Mouse (Mus musculus): ENCODE results near the gene Cyb561d2. TPM values are rescaled to one million over a fixed set of nuclear protein-coding genes. Genes with fewer than 3 reads are reported as not detected.
A peak's percentile ranks its signal among the peaks of the same experiment; 100 is the strongest.

Cyb561d2 gene
- polyA plus RNA-seq, 1 experiment from 2014 or later: 39.2 TPM

DNA sequence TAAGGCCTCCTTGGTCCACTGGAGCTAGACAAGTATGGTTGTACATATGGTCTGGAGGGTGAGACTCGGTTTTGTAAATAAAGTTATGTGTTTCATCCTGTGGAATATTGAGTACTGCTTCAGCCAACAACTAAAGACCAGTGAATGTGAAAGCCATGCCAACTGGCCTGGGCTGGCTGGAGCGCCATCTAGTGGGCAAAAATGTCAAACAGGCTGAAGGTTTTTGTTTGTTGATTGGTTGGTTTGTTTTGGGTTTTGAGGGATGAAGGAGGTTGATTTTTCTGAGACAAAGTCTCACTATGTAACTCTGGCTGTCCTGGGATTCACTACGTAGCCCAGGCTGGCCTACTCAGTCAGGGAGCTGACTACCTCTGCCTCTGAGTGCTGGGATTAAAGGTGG lies 3.6 kb upstream of the Cyb561d2 start:
- WGBS: 7% methylated on average over 3 of the region's 3 CpGs
- Histone ChIP-seq H3K4me2 (ENCODE audit: low read depth, low read length) (no peak overlapping the region), H3K9me3 (ENCODE audit: control insufficient read depth, low read length) (no peaks in the 10 kb centered on the region), H3K36me3 (ENCODE audit: control insufficient read depth, insufficient read depth, low read length) (peaks cover 3% of the 10 kb centered on the region; the same call in 1 of the 2 replicates), H3K27me3 (replicated peaks; ENCODE audit: control insufficient read depth, insufficient read depth, low read length) (no peaks in the 10 kb centered on the region), H3K9ac (ENCODE audit: low read depth, low read length) (no peak overlapping the region), H3K4me1 (ENCODE audit: control insufficient read depth, insufficient read depth, low read length) (peaks cover 30% of the 10 kb centered on the region), H3K4me3 (ENCODE audit: low read length) (no peak overlapping the region), H3K27ac (ENCODE audit: low read length) (no peak overlapping the region)
- no peak for ATAC-seq

- H3K36me3 ChIP-seq (ENCODE audit: control insufficient read depth, insufficient read depth, low read length): peaks cover 3% of the 10 kb centered on the region; the same call in 1 of the 2 replicates
- WGBS: 88% methylated on average over 10 of the region's 10 CpGs
- H3K27me3 ChIP-seq (replicated peaks; ENCODE audit: control insufficient read depth, insufficient read depth, low read length): no peaks in the 10 kb centered on the region
- no peak overlapping the region for H3K27ac ChIP-seq (ENCODE audit: low read length)
- no peak overlapping the region for H3K9ac ChIP-seq (ENCODE audit: low read depth, low read length)
- H3K4me1 ChIP-seq (ENCODE audit: control insufficient read depth, insufficient read depth, low read length): peaks cover 28% of the 10 kb centered on the region
- no peak for ATAC-seq
- no peak overlapping the region for H3K4me3 ChIP-seq (ENCODE audit: low read length)
- no peak overlapping the region for H3K4me2 ChIP-seq (ENCODE audit: low read depth, low read length)
- no peaks in the 10 kb centered on the region for H3K9me3 ChIP-seq (ENCODE audit: control insufficient read depth, low read length)
Measured at GRCm38 (mm10) chr9:107545199-107545598, 3.2 kb upstream of the Cyb561d2 start.

DNA sequence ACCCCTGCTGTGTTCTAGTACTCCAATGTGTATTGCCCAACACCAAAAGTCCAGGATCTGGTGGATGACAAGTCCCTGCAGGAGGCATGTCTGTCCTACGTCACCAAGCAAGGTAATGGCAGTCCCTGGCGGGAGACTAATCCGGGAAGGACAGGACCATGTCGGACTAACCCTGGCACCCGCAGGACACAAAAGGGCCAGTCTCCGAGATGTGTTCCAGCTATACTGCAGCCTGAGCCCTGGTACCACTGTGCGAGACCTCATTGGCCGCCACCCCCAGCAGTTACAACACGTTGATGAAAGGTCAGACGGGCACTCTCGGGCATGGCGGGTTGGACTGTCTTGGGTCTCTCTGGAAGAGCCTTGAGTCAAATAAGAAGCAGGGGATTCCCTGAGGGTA lies 2.7 kb upstream of the Cyb561d2 start:
- Histone ChIP-seq H3K36me3 (ENCODE audit: control insufficient read depth, insufficient read depth, low read length) (peaks cover 7% of the 10 kb centered on the region), H3K9me3 (ENCODE audit: control insufficient read depth, low read length) (no peaks in the 10 kb centered on the region), H3K27ac (ENCODE audit: low read length) (no peak overlapping the region), H3K9ac (ENCODE audit: low read depth, low read length) (no peak overlapping the region), H3K27me3 (replicated peaks; ENCODE audit: control insufficient read depth, insufficient read depth, low read length) (no peaks in the 10 kb centered on the region), H3K4me3 (ENCODE audit: low read length) (no peak overlapping the region), H3K4me1 (ENCODE audit: control insufficient read depth, insufficient read depth, low read length) (peaks cover 28% of the 10 kb centered on the region), H3K4me2 (ENCODE audit: low read depth, low read length) (no peak overlapping the region)
- 93% methylated on average over 12 of the region's 12 CpGs for WGBS
- ATAC-seq: no peak

DNA sequence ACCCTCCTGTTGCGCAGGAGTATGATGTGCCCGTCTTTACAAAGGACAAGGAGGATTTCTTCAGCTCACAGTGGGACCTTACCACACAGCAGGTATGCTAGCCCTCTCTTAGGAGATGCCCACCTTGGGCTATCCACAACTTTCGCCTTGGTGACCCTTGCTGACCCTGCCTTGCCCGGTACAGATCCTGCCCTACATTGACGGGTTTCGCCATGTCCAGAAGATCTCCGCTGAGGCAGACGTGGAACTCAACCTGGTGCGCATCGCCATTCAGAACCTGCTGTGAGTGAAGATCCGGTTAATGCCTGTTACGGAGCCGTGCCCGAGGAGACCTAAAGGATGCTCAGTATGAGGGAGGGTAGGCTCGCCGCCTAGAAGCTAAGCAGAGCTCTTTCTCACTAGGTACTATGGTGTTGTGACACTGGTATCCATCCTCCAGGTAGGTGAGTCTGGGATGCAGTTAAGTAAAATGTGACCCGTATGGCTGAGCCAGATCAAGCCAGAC lies 2.3 kb upstream of the Cyb561d2 start:
- no peak overlapping the region for H3K27ac ChIP-seq (ENCODE audit: low read length)
- WGBS: 95% methylated on average over 17 of the region's 17 CpGs
- H3K4me1 ChIP-seq (ENCODE audit: control insufficient read depth, insufficient read depth, low read length): peaks cover 28% of the 10 kb centered on the region
- no peaks in the 10 kb centered on the region for H3K9me3 ChIP-seq (ENCODE audit: control insufficient read depth, low read length)
- H3K9ac ChIP-seq (ENCODE audit: low read depth, low read length): no peak overlapping the region
- peaks cover 9% of the 10 kb centered on the region for H3K36me3 ChIP-seq (ENCODE audit: control insufficient read depth, insufficient read depth, low read length)
- no peak overlapping the region for H3K4me2 ChIP-seq (ENCODE audit: low read depth, low read length)
- ATAC-seq: no peak
- H3K4me3 ChIP-seq (ENCODE audit: low read length): no peak overlapping the region
- no peaks in the 10 kb centered on the region for H3K27me3 ChIP-seq (replicated peaks; ENCODE audit: control insufficient read depth, insufficient read depth, low read length)

DNA sequence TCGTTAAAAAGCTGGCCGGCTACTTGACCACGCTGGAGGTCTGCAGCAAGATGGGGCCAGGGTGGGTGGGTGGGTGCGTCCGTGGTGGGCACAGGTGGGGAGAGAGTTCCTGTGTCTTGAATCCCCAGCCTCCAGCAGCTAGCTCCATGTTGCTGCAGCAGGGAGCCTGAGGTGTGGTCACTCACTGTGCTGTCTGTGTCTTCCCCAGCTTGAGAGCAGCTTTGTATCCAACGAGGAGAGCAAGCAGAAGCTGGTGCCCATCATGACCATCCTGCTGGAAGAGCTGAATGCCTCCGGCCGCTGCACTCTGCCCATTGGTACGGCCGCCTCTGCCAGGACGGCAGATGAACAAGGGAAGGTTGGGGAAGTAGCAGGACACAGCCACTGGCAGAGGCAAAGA lies 1.3 kb upstream of the Cyb561d2 start:
- 0 out of 2 replicates have a peak overlapping the region, but pooled peaks have one; percentile 70 for H3K4me2 ChIP-seq (ENCODE audit: low read depth, low read length)
- 89% methylated on average over 11 of the region's 11 CpGs for WGBS
- H3K4me1 ChIP-seq (ENCODE audit: control insufficient read depth, insufficient read depth, low read length): peaks cover 28% of the 10 kb centered on the region
- no peak for ATAC-seq
- no peak overlapping the region for H3K9ac ChIP-seq (ENCODE audit: low read depth, low read length)
- H3K27ac ChIP-seq (ENCODE audit: low read length): no peak overlapping the region
- H3K27me3 ChIP-seq (replicated peaks; ENCODE audit: control insufficient read depth, insufficient read depth, low read length): no peaks in the 10 kb centered on the region
- H3K36me3 ChIP-seq (ENCODE audit: control insufficient read depth, insufficient read depth, low read length): peaks cover 17% of the 10 kb centered on the region
- H3K4me3 ChIP-seq (ENCODE audit: low read length): no peak overlapping the region
- H3K9me3 ChIP-seq (ENCODE audit: control insufficient read depth, low read length): no peaks in the 10 kb centered on the region

DNA sequence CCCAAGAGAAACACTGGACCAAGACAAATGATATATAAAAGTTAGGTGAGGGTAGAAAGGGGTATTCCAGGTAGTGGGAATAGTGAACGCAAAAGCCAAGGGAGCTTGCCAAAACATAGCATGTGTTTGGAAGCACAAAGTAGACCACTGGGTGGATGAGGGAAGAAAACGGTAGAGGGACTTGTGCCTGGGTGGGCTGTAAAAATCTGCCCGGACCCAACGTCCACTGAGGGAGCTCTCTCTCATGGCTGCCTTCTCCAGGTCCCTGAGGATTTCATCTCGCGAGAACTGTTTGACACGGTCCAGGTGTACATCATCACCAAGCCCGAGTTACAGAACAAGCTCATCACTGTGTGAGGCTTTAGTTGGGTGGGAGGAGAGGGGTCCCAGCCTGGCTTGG lies 728 bp upstream of the Cyb561d2 start:
- no peak overlapping the region for H3K27ac ChIP-seq (ENCODE audit: low read length)
- no peaks in the 10 kb centered on the region for H3K9me3 ChIP-seq (ENCODE audit: control insufficient read depth, low read length)
- peaks cover 19% of the 10 kb centered on the region for H3K36me3 ChIP-seq (ENCODE audit: control insufficient read depth, insufficient read depth, low read length)
- peak overlapping the region; percentile 60 for H3K9ac ChIP-seq (ENCODE audit: low read depth, low read length)
- peak overlapping the region; percentile 70 for H3K4me2 ChIP-seq (ENCODE audit: low read depth, low read length)
- no peaks in the 10 kb centered on the region for H3K27me3 ChIP-seq (replicated peaks; ENCODE audit: control insufficient read depth, insufficient read depth, low read length)
- peaks cover 28% of the 10 kb centered on the region for H3K4me1 ChIP-seq (ENCODE audit: control insufficient read depth, insufficient read depth, low read length)
- 27% methylated on average over 8 of the region's 8 CpGs for WGBS
- ATAC-seq: no peak
- H3K4me3 ChIP-seq (ENCODE audit: low read length): peak overlapping the region; percentile 70

DNA sequence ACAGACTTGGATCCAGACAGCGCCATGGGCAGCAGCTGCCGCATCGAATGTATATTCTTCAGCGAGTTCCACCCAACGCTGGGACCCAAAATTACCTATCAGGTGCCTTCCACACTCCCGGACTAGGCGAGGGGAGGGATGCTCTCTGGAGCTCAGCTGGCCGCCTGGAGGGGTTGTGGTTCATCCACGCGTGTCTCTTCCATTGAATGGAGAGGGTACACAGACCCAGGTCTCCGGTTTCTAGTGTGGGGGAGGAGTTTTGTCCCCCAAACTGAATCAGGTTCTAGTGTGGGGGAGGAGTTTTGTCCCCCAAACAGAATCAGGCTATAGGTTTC lies 326 bp upstream of the Cyb561d2 start:
- Histone ChIP-seq H3K9ac (ENCODE audit: low read depth, low read length) (peak overlapping the region; percentile 60), H3K9me3 (ENCODE audit: control insufficient read depth, low read length) (no peaks in the 10 kb centered on the region), H3K27me3 (replicated peaks; ENCODE audit: control insufficient read depth, insufficient read depth, low read length) (no peaks in the 10 kb centered on the region), H3K4me2 (ENCODE audit: low read depth, low read length) (peak overlapping the region; percentile 70), H3K36me3 (ENCODE audit: control insufficient read depth, insufficient read depth, low read length) (peaks cover 21% of the 10 kb centered on the region), H3K4me1 (ENCODE audit: control insufficient read depth, insufficient read depth, low read length) (peaks cover 25% of the 10 kb centered on the region), H3K27ac (ENCODE audit: low read length) (no peak overlapping the region), H3K4me3 (ENCODE audit: low read length) (peak overlapping the region; percentile 70)
- peak; percentile 16 for ATAC-seq
- WGBS: under 1% methylated on average over 11 of the region's 11 CpGs

GRCm38 (mm10) chr9:107541005-107541404 lies 988 bp downstream of the Cyb561d2 start:
- H3K9ac ChIP-seq (ENCODE audit: low read depth, low read length): peak overlapping the region; percentile 60

DNA sequence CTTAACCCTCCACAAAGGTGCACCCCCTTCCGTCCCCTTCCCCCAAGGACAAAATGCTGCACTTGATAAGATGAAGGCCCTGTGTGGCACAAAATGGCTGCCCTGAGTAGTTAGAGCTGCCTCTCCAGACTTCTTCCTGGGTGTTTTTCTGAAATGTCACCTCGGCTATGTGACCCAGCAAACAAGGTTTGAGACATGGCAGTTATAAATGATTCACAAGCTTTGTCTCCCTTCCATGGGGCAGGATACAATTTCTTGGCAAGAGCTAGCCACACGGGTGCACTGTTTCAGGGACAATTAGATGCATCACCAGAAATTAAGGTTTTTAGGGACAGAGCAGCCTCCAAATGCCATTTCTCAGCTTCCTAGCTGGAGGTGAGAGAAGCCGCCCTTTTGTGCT lies 1.6 kb downstream of the Cyb561d2 start:
- H3K4me1 ChIP-seq (ENCODE audit: control insufficient read depth, insufficient read depth, low read length): peaks cover 36% of the 10 kb centered on the region
- ATAC-seq: no peak
- no peak overlapping the region; the same call in 1 of the 2 replicates for H3K9ac ChIP-seq (ENCODE audit: low read depth, low read length)
- peaks cover 21% of the 10 kb centered on the region for H3K36me3 ChIP-seq (ENCODE audit: control insufficient read depth, insufficient read depth, low read length)
- H3K9me3 ChIP-seq (ENCODE audit: control insufficient read depth, low read length): no peaks in the 10 kb centered on the region
- H3K4me2 ChIP-seq (ENCODE audit: low read depth, low read length): no peak overlapping the region
- H3K27ac ChIP-seq (ENCODE audit: low read length): no peak overlapping the region
- H3K4me3 ChIP-seq (ENCODE audit: low read length): no peak overlapping the region
- WGBS: 76% methylated on average over 4 of the region's 4 CpGs
- no peaks in the 10 kb centered on the region for H3K27me3 ChIP-seq (replicated peaks; ENCODE audit: control insufficient read depth, insufficient read depth, low read length)

More at GRCm38 (mm10) chr9:107541005-107541404, 988 bp downstream of the Cyb561d2 start:
- Histone ChIP-seq H3K9me3 (ENCODE audit: control insufficient read depth, low read length) (no peaks in the 10 kb centered on the region), H3K36me3 (ENCODE audit: control insufficient read depth, insufficient read depth, low read length) (peaks cover 21% of the 10 kb centered on the region), H3K4me1 (ENCODE audit: control insufficient read depth, insufficient read depth, low read length) (peaks cover 30% of the 10 kb centered on the region), H3K27me3 (replicated peaks; ENCODE audit: control insufficient read depth, insufficient read depth, low read length) (no peaks in the 10 kb centered on the region), H3K4me2 (ENCODE audit: low read depth, low read length) (peak overlapping the region; percentile 70), H3K4me3 (ENCODE audit: low read length) (peak overlapping the region; percentile 70), H3K27ac (ENCODE audit: low read length) (no peak overlapping the region; the same call in 1 of the 2 replicates)
- WGBS: 26% methylated on average over 10 of the region's 10 CpGs
- ATAC-seq: no peak

DNA sequence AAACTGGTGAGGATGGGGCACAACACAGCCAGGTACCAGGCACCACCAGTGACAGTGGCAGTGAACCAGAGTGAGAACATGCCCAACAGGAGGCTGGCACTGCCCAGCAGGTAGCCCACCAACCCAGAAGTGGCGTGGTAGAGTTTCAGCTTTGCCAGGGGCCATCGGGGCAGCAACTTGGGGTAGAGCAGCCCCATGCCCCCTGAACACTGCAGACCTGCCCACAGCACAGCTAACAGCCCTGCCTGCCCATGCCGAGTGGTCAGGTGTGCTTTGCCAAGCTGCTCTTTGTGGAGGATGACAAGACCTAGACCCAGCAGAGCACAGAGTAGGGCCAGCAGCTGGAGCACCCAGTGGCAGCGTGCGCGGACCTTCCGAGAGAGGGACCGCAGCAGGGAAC lies 2.1 kb downstream of the Cyb561d2 start:
- peaks cover 20% of the 10 kb centered on the region for H3K36me3 ChIP-seq (ENCODE audit: control insufficient read depth, insufficient read depth, low read length)
- WGBS: 96% methylated on average over 8 of the region's 8 CpGs
- H3K27me3 ChIP-seq (replicated peaks; ENCODE audit: control insufficient read depth, insufficient read depth, low read length): no peaks in the 10 kb centered on the region
- H3K27ac ChIP-seq (ENCODE audit: low read length): no peak overlapping the region
- no peak overlapping the region for H3K4me2 ChIP-seq (ENCODE audit: low read depth, low read length)
- H3K9me3 ChIP-seq (ENCODE audit: control insufficient read depth, low read length): no peaks in the 10 kb centered on the region
- no peak for ATAC-seq
- H3K4me3 ChIP-seq (ENCODE audit: low read length): no peak overlapping the region
- no peak overlapping the region for H3K9ac ChIP-seq (ENCODE audit: low read depth, low read length)
- H3K4me1 ChIP-seq (ENCODE audit: control insufficient read depth, insufficient read depth, low read length): peaks cover 39% of the 10 kb centered on the region

Data from intestine, embryonic 16.5 days (tissue).